ENCODE assay signal across 10 mouse cellular contexts in the genomic region with DNA sequence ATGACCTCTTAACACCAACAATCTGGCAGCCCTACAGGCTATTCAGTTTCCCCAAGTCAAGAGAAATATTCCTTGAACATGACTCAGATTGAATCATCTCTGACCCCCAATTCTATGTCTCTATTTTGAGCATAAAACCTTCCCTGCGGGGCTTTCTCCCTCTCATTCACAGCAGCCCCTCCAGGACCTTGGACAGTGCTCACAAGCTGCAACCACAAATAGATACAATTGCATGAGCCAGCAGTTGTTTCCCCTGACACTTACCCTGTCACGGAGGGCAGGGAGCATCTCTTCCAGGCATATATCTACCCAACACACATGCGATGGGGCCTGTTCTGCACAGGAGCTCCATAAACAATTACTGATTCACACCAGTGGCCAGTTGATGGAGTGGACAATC.
DNase-seq lines count a peak whose midpoint lies in the region; ATAC-seq and TF ChIP-seq lines count a peak whose summit lies in the region.
"Had no signal": no experiment of that assay in that cellular context is flagged by ENCODE, and none has a peak within 500 bp of the region (broad histone marks: within the 10 kb centered on the region; RNA-seq: fewer than 3 reads in every experiment).

No protein-coding gene starts in this region.

- H3K27me3 ChIP-seq in heart, embryonic 10.5 days (ENCODE audit: insufficient read depth, poor library complexity, severe bottlenecking), result peaks cover 3% of the 10 kb centered on the region; the same call in 1 of the 2 replicates
- H3K27me3 ChIP-seq in lung, embryonic 14.5 days (ENCODE audit: insufficient read depth, low read length), result no peaks in the 10 kb centered on the region
- no peaks in the 10 kb centered on the region for H3K27me3 ChIP-seq in midbrain, embryonic 10.5 days (ENCODE audit: low read depth, poor library complexity, severe bottlenecking)
- H3K27me3 ChIP-seq: embryonic facial prominence, embryonic 15.5 days had no signal

- no peak for TF ChIP-seq CTCF in lung, embryonic 14.5 days (IDR thresholded peaks at IDR 0.05; ENCODE audit: low read depth)

- H3K9me3 ChIP-seq in heart, embryonic 10.5 days, result no peaks in the 10 kb centered on the region
- H3K9me3 ChIP-seq in lung, embryonic 14.5 days (ENCODE audit: low read depth, low read length), result no peaks in the 10 kb centered on the region
- no peaks in the 10 kb centered on the region for H3K9me3 ChIP-seq in midbrain, embryonic 10.5 days (replicated peaks)
- H3K9me3 ChIP-seq: embryonic facial prominence, embryonic 15.5 days; heart, embryonic 12.5 days had no signal

- DNase-seq in heart, postnatal 10 days, result peak; percentile 19 to 45
- no peak for DNase-seq in heart, embryonic 10.5 days (ENCODE audit: low spot score)
- DNase-seq in lung, embryonic 14.5 days, result peak; percentile 72
- DNase-seq in lung, postnatal 36 days, result no peak
- peak; percentile 37 for DNase-seq in NIH3T3 (ENCODE audit: low read depth)
- DNase-seq in urinary bladder, postnatal 10 days (ENCODE audit: low spot score), result no peak
- DNase-seq in midbrain, embryonic 10.5 days (ENCODE audit: low spot score), result no peak

- no peak overlapping the region for H3K27ac ChIP-seq in heart, embryonic 10.5 days
- H3K27ac ChIP-seq in lung, embryonic 14.5 days (ENCODE audit: low read depth), result no peak overlapping the region
- no peak overlapping the region for H3K27ac ChIP-seq in midbrain, embryonic 10.5 days (replicated peaks)
- H3K27ac ChIP-seq: embryonic facial prominence, embryonic 15.5 days had no signal

- intact Hi-C loops in heart, postnatal 10 days (cut with DNase I), result no loop called here

- no peaks in the 10 kb centered on the region for H3K4me1 ChIP-seq in heart, embryonic 10.5 days
- H3K4me1 ChIP-seq in lung, embryonic 14.5 days (ENCODE audit: insufficient read depth), result no peaks in the 10 kb centered on the region
- no peaks in the 10 kb centered on the region for H3K4me1 ChIP-seq in midbrain, embryonic 10.5 days
- H3K4me1 ChIP-seq: embryonic facial prominence, embryonic 15.5 days; heart, embryonic 12.5 days had no signal

- no peak overlapping the region for H3K4me3 ChIP-seq in heart, embryonic 10.5 days
- H3K4me3 ChIP-seq in lung, embryonic 14.5 days (ENCODE audit: low read depth, low read length), result no peak overlapping the region
- no peak overlapping the region for H3K4me3 ChIP-seq in midbrain, embryonic 10.5 days
- H3K4me3 ChIP-seq: embryonic facial prominence, embryonic 15.5 days; heart, embryonic 12.5 days had no signal

- H3K4me2 ChIP-seq in lung, embryonic 14.5 days, result no peak overlapping the region
- H3K4me2 ChIP-seq: embryonic facial prominence, embryonic 15.5 days; heart, embryonic 12.5 days had no signal

- H3K36me3 ChIP-seq in heart, embryonic 10.5 days, result no peaks in the 10 kb centered on the region
- no peaks in the 10 kb centered on the region for H3K36me3 ChIP-seq in lung, embryonic 14.5 days (ENCODE audit: insufficient read depth)
- H3K36me3 ChIP-seq in midbrain, embryonic 10.5 days, result no peaks in the 10 kb centered on the region
- H3K36me3 ChIP-seq: embryonic facial prominence, embryonic 15.5 days; heart, embryonic 12.5 days had no signal

- H3K9ac ChIP-seq in lung, embryonic 14.5 days, result no peak overlapping the region
- H3K9ac ChIP-seq: embryonic facial prominence, embryonic 15.5 days; heart, embryonic 12.5 days had no signal

- 43% methylated on average over 3 of the region's 3 CpGs for WGBS in heart, embryonic 10.5 days
- WGBS in lung, embryonic 14.5 days, result 44% methylated on average over 3 of the region's 3 CpGs
- 53% methylated on average over 3 of the region's 3 CpGs for WGBS in midbrain, embryonic 10.5 days

- no peak for ATAC-seq in lung, embryonic 14.5 days (ENCODE audit: insufficient read depth)
- peak; percentile 33 for ATAC-seq in granulocyte monocyte progenitor cell, adult 5-6 weeks (replicated peaks; ENCODE audit: poor library complexity, severe bottlenecking)

Comparison
In these comparisons a context has a peak if more than half of its experiments do, and no peak if none do; other contexts are left out.
1. DNase-seq: peak in heart, postnatal 10 days (2 of 2), lung, embryonic 14.5 days (single experiment) and NIH3T3 (single experiment); none in heart, embryonic 10.5 days (single experiment), lung, postnatal 36 days (single experiment), urinary bladder, postnatal 10 days (single experiment) and midbrain, embryonic 10.5 days (single experiment).